Mouse (Mus musculus) thymus, adult 2 months (tissue): ENCODE results near the gene Arhgap31. TPM values are rescaled to one million over a fixed set of nuclear protein-coding genes. Genes with fewer than 3 reads are reported as not detected.
A peak's percentile ranks its signal among the peaks of the same experiment; 100 is the strongest.

ENCODE experiments used
- DNase-seq: peaks from one replicate; pipeline ENCODE4 v3.0.0; 2021
- H3K27ac ChIP-seq: fragments of 200-500 bp; 2 replicates; pipeline ENCODE4 v1.5.1; 2012; ENCODE audit warnings: low read length, control low read depth; ENCODE audit not compliant: control insufficient read depth, insufficient read depth
- H3K27me3 ChIP-seq: fragments of 200-500 bp; 2 replicates; pipeline ENCODE4 v1.6.1; 2012; ENCODE audit warnings: mild to moderate bottlenecking, low read length, moderate library complexity, mixed read lengths; ENCODE audit not compliant: control insufficient read depth, insufficient read depth
- H3K36me3 ChIP-seq: fragments of 200-500 bp; 2 replicates; pipeline ENCODE4 v1.6.1; 2012; ENCODE audit warnings: mild to moderate bottlenecking, low read length, moderate library complexity; ENCODE audit not compliant: control insufficient read depth, insufficient read depth
- H3K4me1 ChIP-seq: fragments of 200-500 bp; replicated peaks from 2 replicates; pipeline ENCODE4 v1.6.1; 2012; ENCODE audit warnings: low read length; ENCODE audit not compliant: control insufficient read depth, insufficient read depth
- H3K4me3 ChIP-seq: fragments of 200-500 bp; 2 replicates; pipeline ENCODE4 v1.5.1; 2012; ENCODE audit warnings: mild to moderate bottlenecking, low read length, control low read depth, moderate library complexity; ENCODE audit not compliant: control insufficient read depth, insufficient read depth
- CTCF ChIP-seq: fragments of 200-500 bp; IDR thresholded peaks from 2 replicates; pipeline ENCODE4 v1.5.1; 2012; ENCODE audit warnings: mild to moderate bottlenecking, control low read depth, low read length, moderate library complexity, borderline replicate concordance; ENCODE audit not compliant: control insufficient read depth, poor library complexity, insufficient read depth; ENCODE audit errors: extremely low read depth
- POLR2A ChIP-seq: fragments of 200-500 bp; IDR thresholded peaks from 2 replicates; pipeline ENCODE4 v1.6.1; 2012; ENCODE audit warnings: mild to moderate bottlenecking, low read length, control low read depth, moderate library complexity; ENCODE audit not compliant: control insufficient read depth, poor library complexity, insufficient read depth; ENCODE audit errors: extremely low read depth
- WGBS: fragments of 180-500 bp; shearing (Covaris S2); methylation state at CpG from one replicate; pipeline ENCODE4 v1.1.7; 2018; 5-methylcytosine and 5-hydroxymethylcytosine counted together
- polyA plus RNA-seq: library from polyadenylated mRNA; depleted of rRNA; stranded (reverse); fragments of >200 nt; gene quantifications from 2 replicates; pipeline ENCODE4 v1.2.3, GENCODE M21; 2012; rRNA removed

Gene Arhgap31
- polyA plus RNA-seq, 1 experiment, result 10.2 TPM

- Histone ChIP-seq H3K27me3 (no peaks in the 10 kb centered on the region), H3K4me3 (peak within 1 kb of the TSS; percentile 99), H3K4me1 (peaks cover 8% of the 10 kb centered on the region), H3K36me3 (no peaks in the 10 kb centered on the region), H3K27ac (no peak within 1 kb of the TSS)
- DNase-seq, result peak; percentile 73
- peak; percentile 71; the same call in 1 of the 2 replicates for TF ChIP-seq POLR2A
- no peak for TF ChIP-seq CTCF
- WGBS, result 5% methylated on average over 54 of the region's 54 CpGs
Measured at GRCm38 (mm10) chr16:38549479-38550396, 163.3 kb downstream of the Arhgap31 start, which contains the start of gene Poglut1. Gene Poglut1, minus strand, starts transcription at chr16:38550258.

Other genes with a start within 250 kb of the Arhgap31 start
- gene Timmdc1, start 190.6 kb downstream of the Arhgap31 start, polyA plus RNA-seq, result 25.0 and 30.7 TPM in 2 replicates
- 27.6 and 34.8 TPM in 2 replicates for gene Poglut1, start 163.0 kb downstream of the Arhgap31 start, polyA plus RNA-seq
- 96.9 and 126 TPM in 2 replicates for gene Tmem39a, start 154.6 kb downstream of the Arhgap31 start, polyA plus RNA-seq
- 2.1 TPM in 2 replicates for gene B4galt4, start 29.0 kb upstream of the Arhgap31 start, polyA plus RNA-seq
- 1.4 and 2.9 TPM in 2 replicates for gene Upk1b, start 87.1 kb upstream of the Arhgap31 start, polyA plus RNA-seq
- not detected in 2 replicates for gene 4930435E12Rik, start 115.5 kb upstream of the Arhgap31 start, polyA plus RNA-seq
- 0.09 and 0.13 TPM in 2 replicates for gene Igsf11, start 179.4 kb upstream of the Arhgap31 start, polyA plus RNA-seq